Mouse (Mus musculus) layer of hippocampus, adult 11-12 months (tissue): ENCODE results near the gene Tpbpb.
"Not testable (repeated sequence)": the region's sequence is repeated elsewhere in the genome, so short reads cannot be mapped to it uniquely, and the experiment has no call there.

Experiments used
- DNase-seq: peaks from one replicate; pipeline ENCODE4 v3.0.0; 2022; ENCODE audit warnings: low spot score

Tpbpb gene

GRCm38 (mm10) chr13:60904780-60905179, at the start of gene Tpbpb:
TSS of gene Tpbpb (minus strand) at chr13:60904880.
- not testable (repeated sequence) for DNase-seq

- DNase-seq = not testable (repeated sequence)
Measured at GRCm38 (mm10) chr13:60941884-60942283, 37.2 kb upstream of the Tpbpb start, which contains the start of gene Tpbpa. TSS of gene Tpbpa (minus strand) at chr13:60941984.

GRCm38 (mm10) chr13:60936500-60936901, 31.8 kb upstream of the Tpbpb start, which contains the start of the genes Gm49391 and Ctla2a:
TSS of gene Gm49391 (minus strand) at chr13:60936571.
TSS of gene Ctla2a (minus strand) at chr13:60936625.
- no peak for DNase-seq

DNA sequence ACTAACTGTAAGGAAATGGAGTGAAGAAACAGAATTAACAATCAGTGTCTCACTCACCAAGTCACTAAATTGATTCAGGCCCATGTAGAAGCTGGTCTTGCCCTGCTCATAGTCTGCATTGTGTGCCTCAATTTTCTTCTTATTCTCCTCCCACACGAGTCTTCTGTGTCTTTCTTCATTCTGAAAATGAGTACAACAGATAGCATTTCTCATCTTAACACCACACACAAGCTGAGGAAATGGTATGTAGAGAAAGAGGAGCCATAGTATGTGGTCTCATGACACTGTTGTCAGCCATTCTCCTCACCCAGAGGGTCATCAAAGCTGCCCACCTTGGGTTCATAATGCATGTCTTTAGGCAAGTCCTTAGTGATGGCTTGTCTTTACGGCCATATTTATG, 30.8 kb upstream of the Tpbpb start, which contains the start of gene Gm49393:
TSS of gene Gm49393 (minus strand) at position 101 of the 400 bp plus-strand sequence.
- not testable (repeated sequence) for DNase-seq

- DNase-seq = peak; percentile 5
Measured at GRCm38 (mm10) chr13:60897328-60897727, 7.4 kb downstream of the Tpbpb start, which contains the start of gene Ctla2b. TSS of gene Ctla2b (minus strand) at chr13:60897447.

GRCm38 (mm10) chr13:60896794-60897193, 7.9 kb downstream of the Tpbpb start, which contains the start of gene Gm49392:
TSS of gene Gm49392 (minus strand) at chr13:60896894.
- not testable (repeated sequence) for DNase-seq

GRCm38 (mm10) chr13:60895406-60896160, 9.1 kb downstream of the Tpbpb start:
- DNase-seq = no peak

DNA sequence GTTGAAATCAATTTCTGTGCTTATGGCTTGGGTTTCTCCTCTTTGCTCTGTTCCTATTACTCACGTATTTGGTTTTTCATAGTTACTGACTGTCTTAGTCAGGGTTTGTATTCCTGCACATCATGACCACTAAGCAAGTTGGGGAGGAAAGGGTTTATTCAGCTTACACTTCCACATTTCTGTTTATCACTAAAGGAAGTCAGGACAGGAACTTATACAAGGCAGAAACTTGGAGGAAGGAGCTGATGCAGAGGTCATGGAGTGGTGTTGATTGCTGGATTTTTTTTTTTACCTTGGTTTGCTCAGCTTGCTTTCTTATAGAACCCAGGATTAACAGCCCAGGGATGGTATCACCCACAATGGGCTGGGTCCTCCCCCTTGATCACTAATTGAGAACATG, 12.4 kb downstream of the Tpbpb start:
- DNase-seq = no peak

- DNase-seq = no peak
Measured at GRCm38 (mm10) chr13:60864281-60864680, 40.4 kb downstream of the Tpbpb start, which contains the start of gene 4930486L24Rik. TSS of gene 4930486L24Rik (minus strand) at chr13:60864475.
